Mouse (Mus musculus) embryo, embryonic 11.5 days (tissue): ENCODE data around the gene 4931428F04Rik.

ENCODE experiments used
- DNase-seq: peaks from one replicate; pipeline ENCODE4 v3.0.0-alpha.2; 2012; ENCODE audit warnings: low read depth, low spot score

4931428F04Rik gene

GRCm38 (mm10) chr8:105288231-105288630 lies 1.4 kb downstream of the 4931428F04Rik start:
- DNase-seq = no peak

DNA sequence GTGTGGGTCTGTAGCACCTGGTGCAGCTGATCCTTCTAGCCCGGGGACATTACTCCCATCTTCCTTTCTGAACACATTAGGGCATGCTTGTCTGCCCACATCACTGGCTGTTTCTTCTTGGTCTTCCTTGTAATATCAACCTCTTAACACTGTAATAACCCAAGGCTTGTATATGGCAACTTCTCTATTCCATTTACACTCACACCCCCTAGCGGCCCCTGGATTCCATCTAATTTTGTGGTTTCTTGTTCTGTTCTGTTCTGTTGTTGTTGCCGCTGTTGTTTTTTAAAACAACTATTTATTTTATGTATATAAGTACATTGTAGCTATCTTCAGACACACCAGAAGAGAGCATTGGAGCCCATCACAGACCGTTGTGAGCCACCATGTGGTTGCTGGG lies 2.8 kb downstream of the 4931428F04Rik start:
- no peak for DNase-seq

GRCm38 (mm10) chr8:105285514-105285913 lies 4.2 kb downstream of the 4931428F04Rik start:
- no peak for DNase-seq

GRCm38 (mm10) chr8:105283074-105283473 lies 6.6 kb downstream of the 4931428F04Rik start:
- no peak for DNase-seq

DNA sequence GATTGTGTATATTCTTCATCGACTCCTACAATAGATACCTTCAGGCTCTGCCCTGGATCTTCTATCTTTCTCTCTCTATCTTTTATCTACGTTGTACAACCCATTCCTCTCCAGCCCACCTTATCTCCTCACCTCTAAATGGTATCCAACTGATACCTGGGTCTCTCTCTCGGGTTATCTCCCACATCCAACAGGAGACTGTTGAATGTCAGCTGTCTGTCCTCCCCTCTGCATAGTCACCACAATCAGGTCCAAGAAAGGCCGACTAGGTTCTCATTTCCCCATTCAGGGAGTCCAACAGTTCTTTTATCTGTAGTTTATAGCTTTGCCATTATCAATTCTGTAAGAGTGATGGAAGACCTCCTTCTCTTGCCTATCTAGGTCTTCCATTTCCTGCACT lies 7.4 kb downstream of the 4931428F04Rik start:
- no peak for DNase-seq

DNA sequence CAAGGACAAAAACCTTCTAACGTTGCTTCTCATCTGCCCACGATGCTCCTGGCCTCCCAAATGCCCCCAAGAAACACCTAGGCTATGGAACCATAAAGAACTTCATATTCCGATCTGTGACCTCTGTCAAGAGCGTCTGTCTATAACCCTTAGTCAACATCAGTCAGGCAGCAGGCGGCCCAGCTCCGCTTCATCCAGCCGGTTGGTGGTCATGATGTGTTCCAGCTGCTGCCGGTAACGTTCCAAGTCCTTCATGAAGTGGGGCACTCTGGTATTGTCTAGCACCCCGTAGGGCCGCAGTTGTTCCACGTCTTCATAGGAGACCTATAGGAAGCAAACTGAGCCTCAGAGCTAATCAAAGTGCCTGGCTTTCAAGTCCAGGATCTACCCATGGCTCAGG lies 7.8 kb downstream of the 4931428F04Rik start:
- DNase-seq = no peak

GRCm38 (mm10) chr8:105280567-105280966 lies 9.1 kb downstream of the 4931428F04Rik start:
- DNase-seq = no peak

GRCm38 (mm10) chr8:105278911-105279334 lies 10.7 kb downstream of the 4931428F04Rik start:
- no peak for DNase-seq

DNA sequence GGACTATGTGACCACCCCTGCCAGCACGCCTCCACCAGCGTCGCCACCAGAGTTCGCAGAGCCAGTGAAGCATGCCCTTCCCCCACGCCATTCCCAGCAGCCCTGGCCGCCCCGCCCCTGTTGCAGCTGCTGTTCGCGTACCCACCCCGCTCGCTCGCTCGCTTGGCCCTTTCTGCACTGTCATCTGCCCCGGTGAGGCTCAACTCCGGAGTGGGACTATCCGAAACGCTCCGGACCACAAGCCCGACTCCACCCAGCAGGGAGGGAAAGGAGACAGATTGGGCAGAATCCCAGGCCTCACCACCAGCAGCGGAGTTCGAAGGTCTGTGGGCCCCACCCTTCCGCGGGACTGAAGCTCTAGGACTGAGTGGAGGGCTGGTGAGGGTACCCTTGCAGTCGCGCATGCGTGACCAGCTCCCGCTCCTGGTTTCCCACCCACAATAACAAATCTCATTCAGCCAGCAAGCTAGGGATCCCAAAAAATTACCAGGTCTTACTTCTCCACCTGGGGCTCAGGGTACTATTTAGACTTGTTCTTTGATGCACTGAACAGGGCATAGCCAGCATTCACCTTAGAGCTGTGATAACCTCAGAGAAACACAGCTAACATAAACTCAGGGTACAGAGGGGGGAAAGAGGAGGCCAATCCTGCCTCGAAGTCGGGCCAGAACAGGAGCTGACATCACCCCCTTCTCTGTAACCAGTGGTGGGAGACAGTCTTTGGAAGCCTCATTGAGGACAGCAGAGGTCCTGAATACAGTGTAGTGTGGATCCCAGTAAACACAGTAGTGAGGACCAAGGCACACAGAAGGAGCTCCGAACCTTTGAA lies 13.2 kb downstream of the 4931428F04Rik start:
- no peak for DNase-seq

DNA sequence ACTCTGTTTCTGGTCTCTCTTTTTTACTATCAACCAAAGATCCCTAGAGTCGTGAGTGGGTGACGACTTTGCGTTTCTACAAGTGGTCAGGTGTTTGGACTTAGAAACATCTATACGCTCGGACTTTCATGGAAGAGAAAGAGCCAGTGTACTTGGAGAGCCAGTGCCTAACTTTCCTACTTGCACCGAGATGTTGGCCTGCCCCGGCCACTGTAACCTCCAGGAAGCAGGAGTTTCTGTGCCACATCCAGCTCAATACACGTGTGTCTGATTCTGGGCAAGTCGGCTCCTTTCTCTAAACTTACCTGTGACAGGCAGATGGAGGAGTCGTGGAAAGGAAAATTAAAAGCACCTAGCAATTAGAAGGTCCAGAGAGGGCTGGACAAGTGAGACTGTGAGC lies 13.8 kb downstream of the 4931428F04Rik start, which contains the start of gene Nol3:
TSS of gene Nol3 (plus strand) at position 301 of the 400 bp plus-strand sequence.
- DNase-seq = no peak

DNA sequence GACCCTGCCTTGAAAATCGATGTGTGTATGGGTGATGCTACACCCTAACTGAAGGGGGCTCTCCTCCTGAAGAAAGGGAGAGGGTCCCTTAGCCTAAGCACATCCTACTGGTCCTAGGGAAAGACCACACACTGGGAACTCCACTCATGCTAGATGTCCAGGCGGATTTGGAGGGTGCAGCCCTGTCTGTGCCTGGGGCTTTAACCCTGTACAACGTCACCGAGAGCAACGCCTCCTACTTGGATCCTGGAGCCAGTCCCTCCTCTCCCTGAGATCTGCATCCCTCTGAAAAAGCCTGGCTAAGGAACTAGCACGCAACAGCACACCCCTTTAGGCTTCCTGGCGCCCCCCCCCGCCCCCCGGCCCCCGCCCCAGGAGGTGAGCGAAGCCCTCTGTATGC lies 14.3 kb downstream of the 4931428F04Rik start:
- DNase-seq = no peak

GRCm38 (mm10) chr8:105270916-105271186 lies 18.8 kb downstream of the 4931428F04Rik start:
- no peak for DNase-seq

DNA sequence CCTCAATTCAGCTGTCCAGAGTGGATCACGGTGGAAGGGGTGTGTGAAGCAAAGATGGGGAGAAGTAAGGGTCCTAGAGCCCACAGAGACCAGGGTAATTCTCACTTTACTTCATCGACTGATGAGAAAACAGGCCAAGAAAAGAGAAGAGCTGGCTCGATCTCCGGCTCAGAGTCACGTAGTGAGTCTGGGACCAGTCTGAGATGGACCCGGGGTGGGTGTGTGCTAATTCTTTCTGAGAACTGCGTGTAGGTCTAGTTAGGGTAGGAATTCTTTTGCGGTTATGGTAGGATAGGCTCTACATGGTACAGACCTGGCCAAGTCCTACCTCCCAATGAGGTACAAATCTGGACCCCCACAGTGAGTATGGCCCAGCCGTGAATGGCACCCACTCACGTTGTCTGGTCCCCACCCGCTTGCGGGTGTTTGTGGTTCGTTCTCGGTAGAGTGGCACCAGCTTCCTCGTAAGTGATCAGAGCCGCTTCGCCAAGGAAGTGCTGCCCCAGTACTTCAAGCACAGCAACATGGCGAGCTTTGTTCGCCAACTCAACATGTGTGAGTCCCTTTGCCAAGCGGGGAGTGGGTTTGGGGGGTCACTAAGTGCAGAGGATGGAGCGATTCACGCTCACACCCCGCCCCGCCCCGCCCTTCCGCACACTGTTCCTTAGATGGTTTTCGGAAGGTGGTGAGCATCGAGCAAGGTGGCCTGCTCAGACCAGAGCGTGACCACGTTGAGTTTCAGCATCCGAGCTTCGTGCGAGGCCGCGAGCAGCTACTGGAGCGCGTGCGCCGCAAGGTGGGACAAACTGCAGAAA lies 19.4 kb downstream of the 4931428F04Rik start:
- DNase-seq = no peak

- no peak for DNase-seq
Measured at GRCm38 (mm10) chr8:105269461-105269947, 20.2 kb downstream of the 4931428F04Rik start, which contains the start of gene Hsf4. Gene Hsf4, plus strand, starts transcription at chr8:105269801.

DNA sequence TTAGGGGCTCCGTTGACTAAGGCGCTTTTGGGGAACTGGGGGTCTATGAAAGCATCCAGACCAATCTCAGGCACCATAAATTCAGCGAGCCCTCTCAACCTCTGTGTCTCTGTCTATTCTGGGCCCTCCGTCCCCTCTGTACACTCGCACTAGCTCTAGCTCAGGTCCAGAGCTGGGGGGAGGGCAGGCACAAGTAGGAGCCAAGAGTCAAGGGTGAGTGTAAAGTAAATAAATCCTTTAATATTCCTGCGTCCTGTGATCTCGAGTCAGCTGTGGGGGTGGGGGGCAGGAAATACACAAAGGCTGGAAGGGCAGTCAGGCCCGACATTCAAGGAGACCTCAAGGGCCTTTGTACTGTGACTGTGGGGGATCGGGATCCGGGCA lies 20.6 kb downstream of the 4931428F04Rik start:
- DNase-seq = no peak

DNA sequence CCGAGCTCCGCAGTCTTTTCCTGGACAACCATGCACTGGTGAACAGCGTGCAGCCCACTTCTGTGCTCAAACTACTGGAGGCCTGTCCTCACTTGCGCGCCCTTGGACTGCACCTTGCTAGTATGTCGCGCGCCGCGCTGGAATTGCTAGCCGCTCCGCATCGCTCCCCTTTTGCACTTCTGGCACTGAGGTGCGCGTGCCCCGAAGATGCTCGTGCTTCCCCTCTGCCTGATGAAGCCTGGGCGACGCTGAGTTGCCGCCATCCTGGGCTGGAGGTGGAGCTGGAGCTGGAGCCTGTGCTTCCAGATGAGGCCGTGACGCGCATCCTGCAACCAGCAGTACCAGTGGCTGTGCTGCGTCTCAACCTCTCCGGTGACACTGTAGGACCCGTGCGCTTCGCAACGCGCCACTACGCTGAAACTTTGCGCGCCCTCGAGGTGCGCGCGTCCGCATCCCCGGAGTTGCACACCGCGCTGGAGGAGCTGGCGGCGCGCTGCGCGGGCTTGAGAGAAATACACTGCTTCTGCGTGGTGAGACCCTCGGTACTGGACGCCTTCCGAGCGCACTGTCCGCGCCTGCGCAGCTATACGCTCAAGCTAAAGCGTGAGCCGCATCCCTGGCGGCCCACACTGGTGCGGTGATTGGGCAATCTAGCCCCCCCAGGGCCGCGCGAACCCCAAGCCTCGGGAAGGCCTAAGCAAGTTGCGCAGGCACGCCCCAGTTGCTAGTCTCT lies 21.2 kb downstream of the 4931428F04Rik start:
- no peak for DNase-seq

DNA sequence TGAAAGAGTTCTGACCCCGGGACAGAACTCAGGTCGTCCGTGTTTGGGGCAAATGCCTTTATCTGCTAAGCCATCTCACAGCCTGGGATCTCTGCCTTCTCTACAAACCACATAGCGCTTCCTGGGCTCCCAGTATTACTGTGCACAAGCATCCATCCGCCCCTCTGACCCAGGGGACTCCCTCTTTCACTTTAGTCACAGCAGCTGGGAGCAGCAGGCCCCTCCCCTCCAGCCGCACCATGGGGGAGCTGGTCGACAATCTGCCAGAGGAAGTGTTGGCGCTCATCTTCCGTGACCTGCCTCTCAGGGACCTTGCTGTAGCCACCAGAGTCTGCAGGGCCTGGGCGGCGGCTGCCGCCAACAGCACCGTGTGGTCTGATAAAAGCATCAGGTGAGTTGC lies 22.9 kb downstream of the 4931428F04Rik start:
- no peak for DNase-seq

DNA sequence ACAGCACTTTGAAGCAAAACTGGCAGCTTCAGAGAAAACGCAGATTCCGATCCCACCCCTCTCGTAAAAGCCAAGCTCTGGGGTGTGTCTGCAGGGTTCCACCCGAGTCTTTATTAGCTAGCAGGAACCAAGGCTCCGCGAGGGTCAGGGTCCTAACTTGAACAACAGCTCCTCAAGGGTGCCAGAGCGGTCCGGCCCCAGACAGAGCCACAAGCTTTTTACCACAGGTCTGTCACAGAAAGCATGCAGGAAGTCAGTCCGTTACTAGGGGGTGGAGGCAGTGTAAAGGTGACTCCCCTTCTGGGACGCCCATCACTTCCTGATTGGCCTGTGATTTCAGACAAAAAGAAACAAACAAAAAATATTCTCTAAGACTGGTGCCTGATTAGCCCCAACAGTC lies 24.5 kb downstream of the 4931428F04Rik start:
- no peak for DNase-seq

GRCm38 (mm10) chr8:105264024-105264982 lies 25.4 kb downstream of the 4931428F04Rik start, which contains the start of the genes Tradd and Fbxl8:
Gene Tradd, minus strand, starts transcription at chr8:105264609.
Gene Fbxl8, plus strand, starts transcription at chr8:105264648.
- DNase-seq = no peak

DNA sequence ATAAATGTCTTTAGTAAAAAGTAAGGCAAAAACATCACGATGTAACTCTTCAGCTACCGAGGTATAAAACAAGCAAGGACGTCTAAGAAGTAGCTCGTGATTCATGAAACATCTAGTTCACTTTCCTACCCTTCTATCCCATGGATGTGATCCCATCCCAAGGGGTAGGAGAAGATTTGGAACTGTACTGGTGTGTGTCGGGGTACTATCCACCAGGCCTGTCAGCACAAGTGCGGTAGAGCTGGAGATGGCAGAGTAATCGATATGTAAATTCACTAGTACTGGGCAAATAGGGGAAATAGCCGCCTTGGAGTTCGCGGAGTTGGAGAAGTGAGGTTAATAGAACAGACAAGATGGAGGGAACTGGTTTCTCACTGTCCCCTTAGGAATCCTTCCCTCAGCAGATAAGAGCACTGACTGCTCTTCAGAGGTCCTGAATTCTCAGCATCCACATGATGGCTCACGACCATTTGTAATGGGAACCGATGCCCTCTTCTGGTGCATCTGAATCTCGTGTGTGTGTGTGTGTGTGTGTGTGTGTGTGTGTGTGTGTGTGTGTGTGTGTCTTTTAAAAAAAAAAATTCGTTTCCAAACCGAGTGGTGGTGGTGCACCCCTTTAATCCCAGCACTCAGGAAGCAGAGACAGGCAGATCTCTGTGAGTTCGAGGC lies 26.3 kb downstream of the 4931428F04Rik start:
- no peak for DNase-seq
